Mouse (Mus musculus): Measurements from ENCODE around the gene Gm20489. TPM values are rescaled to one million over a fixed set of nuclear protein-coding genes. Genes with fewer than 3 reads are reported as not detected.

The Gm20489 gene
- not detected for polyA plus RNA-seq (2012; fragmentation: generic; extraction: Trizol)
- long read RNA-seq, experiment 1, result 0 reads
- long read RNA-seq, experiment 2, result 0 reads

DNA sequence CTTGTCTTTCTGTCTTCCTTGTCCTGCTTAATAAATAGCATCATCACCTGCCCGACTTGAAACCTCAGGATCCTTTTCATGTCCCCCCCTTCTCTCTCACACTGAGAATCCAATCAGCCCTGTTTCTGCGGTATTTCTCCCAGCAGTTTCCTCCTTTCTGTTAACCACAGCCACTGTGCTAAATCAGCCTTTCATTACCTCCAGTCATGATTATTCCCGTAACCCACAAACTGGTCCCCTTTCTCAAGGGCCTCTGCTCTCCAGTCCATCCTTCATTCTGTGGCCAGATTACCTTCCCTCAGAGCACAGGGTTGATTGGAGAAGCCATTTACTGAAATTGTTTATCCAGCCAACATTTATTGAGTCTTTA, at the start of gene Gm20489:
Gene Gm20489, minus strand, starts transcription at position 269 of the 370 bp plus-strand sequence.
- no peak for TF ChIP-seq FOSL1 (IDR thresholded peaks at IDR 0.05; ENCODE audit: insufficient read depth, low read length, poor library complexity, severe bottlenecking)
- TF ChIP-seq MAX (IDR thresholded peaks at IDR 0.05), result no peak
- TF ChIP-seq MYOG (IDR thresholded peaks at IDR 0.05; ENCODE audit: control insufficient read depth, extremely low read depth, insufficient read length), result no peak
- TF ChIP-seq USF1 (IDR thresholded peaks at IDR 0.05; ENCODE audit: low read depth), result no peak
- TF ChIP-seq CTCF (IDR thresholded peaks at IDR 0.05; ENCODE audit: control insufficient read depth, insufficient read depth, insufficient read length), result no peak
- no peak for TF ChIP-seq CEBPB (IDR thresholded peaks at IDR 0.05; ENCODE audit: low read depth)
- no peak for TF ChIP-seq MYOD1 (IDR thresholded peaks at IDR 0.05; ENCODE audit: control insufficient read depth, insufficient read length, low read depth)
- Histone ChIP-seq H3K79me2 (ENCODE audit: control insufficient read depth, insufficient read depth) (no peaks in the 10 kb centered on the region), H3K36me3 (ENCODE audit: control insufficient read depth, insufficient read depth) (no peaks in the 10 kb centered on the region), H3ac (ENCODE audit: control insufficient read depth, insufficient read length, low read depth) (no peak within 1 kb of the TSS), H3K79me3 (ENCODE audit: low read depth) (no peaks in the 10 kb centered on the region), H3K4me3 (ENCODE audit: insufficient read depth, poor library complexity, severe bottlenecking) (no peak within 1 kb of the TSS), H3K27me3 (ENCODE audit: control insufficient read depth, insufficient read depth, insufficient read length) (no peaks in the 10 kb centered on the region)

DNA sequence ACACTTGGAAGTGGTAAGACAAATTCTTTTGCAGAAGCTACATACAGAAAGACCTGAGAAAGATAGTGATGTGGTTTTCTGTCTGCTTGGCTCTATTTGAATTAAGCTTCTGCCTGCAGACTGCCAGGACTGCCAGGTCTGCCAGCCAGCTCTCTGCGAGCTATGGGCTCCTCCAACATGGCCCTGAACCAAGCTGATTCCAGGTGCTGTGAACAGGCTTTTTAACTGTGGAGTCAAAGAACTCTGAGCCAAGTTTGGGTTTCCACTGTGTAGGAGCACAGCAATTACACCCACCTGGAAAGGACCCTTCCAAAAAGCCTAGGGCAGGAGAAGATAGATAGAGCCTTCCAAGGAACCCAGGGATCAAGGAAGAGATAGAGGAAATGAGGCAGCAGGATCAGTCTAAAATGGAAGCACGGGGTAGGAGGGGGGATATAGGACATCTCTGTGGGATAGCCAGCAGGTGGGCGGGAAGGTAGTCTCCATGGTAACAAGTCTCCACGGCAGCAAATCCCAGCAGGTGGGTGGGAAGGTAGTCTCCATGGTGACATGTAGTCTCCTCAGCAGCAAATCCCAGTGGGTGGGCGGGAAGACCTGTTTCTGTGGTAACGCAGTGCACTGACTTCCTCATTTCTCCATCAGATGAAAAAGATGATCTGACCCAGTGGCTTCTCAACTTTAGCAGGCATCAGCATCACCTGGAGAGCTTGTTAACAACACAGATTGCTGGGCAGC, 45.0 kb upstream of the Gm20489 start:
- TF ChIP-seq MYOG (IDR thresholded peaks at IDR 0.05; ENCODE audit: control insufficient read depth, extremely low read depth, insufficient read length), result no peak
- Histone ChIP-seq H3K4me3 (ENCODE audit: insufficient read depth, poor library complexity, severe bottlenecking) (no peak overlapping the region), H3K36me3 (ENCODE audit: control insufficient read depth, insufficient read depth) (no peaks in the 10 kb centered on the region), H3ac (ENCODE audit: control insufficient read depth, insufficient read length, low read depth) (no peak overlapping the region), H3K79me2 (ENCODE audit: control insufficient read depth, insufficient read depth) (no peaks in the 10 kb centered on the region), H3K27me3 (ENCODE audit: control insufficient read depth, insufficient read depth, insufficient read length) (no peaks in the 10 kb centered on the region), H3K79me3 (ENCODE audit: low read depth) (no peaks in the 10 kb centered on the region)

DNA sequence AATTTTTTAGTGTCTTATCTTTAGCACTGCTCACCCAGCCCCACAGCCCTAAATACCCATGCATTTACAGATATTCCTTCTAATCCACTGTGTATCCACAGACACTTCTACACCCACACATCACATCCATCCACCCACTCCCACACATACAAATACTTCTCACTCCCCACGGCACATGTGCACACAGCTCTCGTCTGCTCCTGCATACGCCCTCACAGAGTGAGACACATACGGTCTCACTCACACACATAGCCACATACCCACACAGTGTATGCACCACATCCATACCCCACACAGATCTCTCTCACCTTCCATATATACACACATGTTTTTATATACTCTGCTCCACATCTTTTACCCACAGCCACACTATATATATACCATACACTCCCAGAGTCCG, 40.5 kb upstream of the Gm20489 start:
- H3ac ChIP-seq (ENCODE audit: control insufficient read depth, insufficient read length, low read depth), result no peak overlapping the region
- no peaks in the 10 kb centered on the region for H3K79me3 ChIP-seq (ENCODE audit: low read depth)
- H3K4me3 ChIP-seq (ENCODE audit: insufficient read depth, poor library complexity, severe bottlenecking), result no peak overlapping the region
- TF ChIP-seq FOSL1 (IDR thresholded peaks at IDR 0.05; ENCODE audit: insufficient read depth, low read length, poor library complexity, severe bottlenecking) (no peak), MAX (IDR thresholded peaks at IDR 0.05) (no peak)
- peaks cover 3% of the 10 kb centered on the region for H3K27me3 ChIP-seq (ENCODE audit: control insufficient read depth, insufficient read depth, insufficient read length)
- no peaks in the 10 kb centered on the region for H3K36me3 ChIP-seq (ENCODE audit: control insufficient read depth, insufficient read depth)
- H3K79me2 ChIP-seq (ENCODE audit: control insufficient read depth, insufficient read depth), result no peaks in the 10 kb centered on the region

- Histone ChIP-seq H3K27me3 (ENCODE audit: control insufficient read depth, insufficient read depth, insufficient read length) (peaks cover 3% of the 10 kb centered on the region), H3K4me3 (ENCODE audit: insufficient read depth, poor library complexity, severe bottlenecking) (no peak overlapping the region), H3K79me3 (ENCODE audit: low read depth) (no peaks in the 10 kb centered on the region), H3ac (ENCODE audit: control insufficient read depth, insufficient read length, low read depth) (no peak overlapping the region), H3K36me3 (ENCODE audit: control insufficient read depth, insufficient read depth) (no peaks in the 10 kb centered on the region), H3K79me2 (ENCODE audit: control insufficient read depth, insufficient read depth) (no peaks in the 10 kb centered on the region)
- TF ChIP-seq CEBPB (IDR thresholded peaks at IDR 0.05; ENCODE audit: low read depth) (no peak), USF1 (IDR thresholded peaks at IDR 0.05; ENCODE audit: low read depth) (no peak), MYOG (IDR thresholded peaks at IDR 0.05; ENCODE audit: control insufficient read depth, extremely low read depth, insufficient read length) (no peak)
Measured at GRCm38 (mm10) chrX:101304646-101305045, 35.8 kb upstream of the Gm20489 start.

- H3K79me2 ChIP-seq (ENCODE audit: control insufficient read depth, insufficient read depth), result no peaks in the 10 kb centered on the region
- no peaks in the 10 kb centered on the region for H3K79me3 ChIP-seq (ENCODE audit: low read depth)
- no peak overlapping the region for H3K4me3 ChIP-seq (ENCODE audit: insufficient read depth, poor library complexity, severe bottlenecking)
- TF ChIP-seq CEBPB (IDR thresholded peaks at IDR 0.05; ENCODE audit: low read depth) (no peak), FOSL1 (IDR thresholded peaks at IDR 0.05; ENCODE audit: insufficient read depth, low read length, poor library complexity, severe bottlenecking) (no peak), MYOG (IDR thresholded peaks at IDR 0.05; ENCODE audit: control insufficient read depth, extremely low read depth, insufficient read length) (no peak), USF1 (IDR thresholded peaks at IDR 0.05; ENCODE audit: low read depth) (no peak), MAX (IDR thresholded peaks at IDR 0.05) (no peak), MYOD1 (IDR thresholded peaks at IDR 0.05; ENCODE audit: control insufficient read depth, insufficient read length, low read depth) (no peak), CTCF (IDR thresholded peaks at IDR 0.05; ENCODE audit: control insufficient read depth, insufficient read depth, insufficient read length) (no peak)
- H3K36me3 ChIP-seq (ENCODE audit: control insufficient read depth, insufficient read depth), result no peaks in the 10 kb centered on the region
- H3K27me3 ChIP-seq (ENCODE audit: control insufficient read depth, insufficient read depth, insufficient read length), result peaks cover 3% of the 10 kb centered on the region
- no peak overlapping the region for H3ac ChIP-seq (ENCODE audit: control insufficient read depth, insufficient read length, low read depth)
Measured at GRCm38 (mm10) chrX:101301654-101302053, 32.8 kb upstream of the Gm20489 start.

- H3ac ChIP-seq (ENCODE audit: control insufficient read depth, insufficient read length, low read depth), result no peak overlapping the region
- no peak for TF ChIP-seq CTCF (IDR thresholded peaks at IDR 0.05; ENCODE audit: control insufficient read depth, insufficient read depth, insufficient read length)
- no peak for TF ChIP-seq MYOG (IDR thresholded peaks at IDR 0.05; ENCODE audit: control insufficient read depth, extremely low read depth, insufficient read length)
- no peak for TF ChIP-seq MAX (IDR thresholded peaks at IDR 0.05)
- TF ChIP-seq CEBPB (IDR thresholded peaks at IDR 0.05; ENCODE audit: low read depth), result no peak
- TF ChIP-seq MYOD1 (IDR thresholded peaks at IDR 0.05; ENCODE audit: control insufficient read depth, insufficient read length, low read depth), result no peak
- TF ChIP-seq USF1 (IDR thresholded peaks at IDR 0.05; ENCODE audit: low read depth), result no peak
- no peak for TF ChIP-seq FOSL1 (IDR thresholded peaks at IDR 0.05; ENCODE audit: insufficient read depth, low read length, poor library complexity, severe bottlenecking)
- no peaks in the 10 kb centered on the region for H3K36me3 ChIP-seq (ENCODE audit: control insufficient read depth, insufficient read depth)
- H3K79me2 ChIP-seq (ENCODE audit: control insufficient read depth, insufficient read depth), result no peaks in the 10 kb centered on the region
- no peaks in the 10 kb centered on the region for H3K27me3 ChIP-seq (ENCODE audit: control insufficient read depth, insufficient read depth, insufficient read length)
- no peak overlapping the region for H3K4me3 ChIP-seq (ENCODE audit: insufficient read depth, poor library complexity, severe bottlenecking)
- H3K79me3 ChIP-seq (ENCODE audit: low read depth), result no peaks in the 10 kb centered on the region
Measured at GRCm38 (mm10) chrX:101300427-101301030, 31.7 kb upstream of the Gm20489 start.
